Mouse (Mus musculus): Measurements from ENCODE around the gene Epn2. TPM values are rescaled to one million over a fixed set of nuclear protein-coding genes. Genes with fewer than 3 reads are reported as not detected.

The Epn2 gene
- total and polyA plus RNA-seq, 3 experiments: 7.2 to 13.8 (median 10.1) TPM

DNA sequence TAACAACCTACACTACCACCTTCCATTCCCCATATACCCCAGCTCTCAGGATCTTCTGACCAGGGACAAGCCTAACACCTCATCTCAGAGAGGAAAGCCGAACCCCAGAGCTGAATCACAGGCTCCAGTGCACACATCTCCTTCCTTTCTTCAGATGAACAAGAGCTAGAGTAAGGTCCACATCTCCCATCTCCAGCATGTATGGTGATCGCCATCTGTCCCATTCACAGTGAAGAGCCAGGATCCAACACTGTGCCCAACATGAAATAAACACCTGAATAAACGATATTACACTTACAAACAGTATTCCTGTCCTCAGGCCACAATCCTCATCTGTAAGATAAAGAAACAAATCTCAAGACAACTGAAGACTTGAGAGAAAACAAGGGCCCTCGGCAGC, 31.8 kb downstream of the Epn2 start (continued):
- TF ChIP-seq RAD21 (IDR thresholded peaks at IDR 0.05; ENCODE audit: low read depth, low read length): no peak
- no peak for TF ChIP-seq KAT2A (IDR thresholded peaks at IDR 0.05; ENCODE audit: insufficient replicate concordance, low read length)

DNA sequence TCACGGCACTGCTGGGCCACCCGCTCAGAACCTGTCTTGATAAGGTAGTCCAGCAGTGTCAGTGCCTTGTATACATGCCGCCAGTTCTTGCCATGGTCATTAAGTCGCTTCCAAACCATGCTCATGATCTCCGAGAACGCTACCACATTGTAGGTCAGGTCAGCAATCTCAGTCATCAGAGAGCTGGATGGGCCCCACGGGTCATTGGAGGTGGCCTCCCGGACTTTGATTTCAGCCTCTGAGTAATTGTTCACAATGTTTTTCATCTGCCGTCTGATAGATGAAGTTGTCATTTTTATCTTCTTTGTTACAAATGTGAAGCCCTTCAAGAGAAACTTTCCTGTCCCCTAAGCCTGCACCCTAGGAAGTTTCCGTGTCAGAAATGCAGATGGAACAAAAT, 33.0 kb downstream of the Epn2 start:
- dilution Hi-C loops (cut with MboI; ENCODE audit: extremely low pct_ligation_motif_present, extremely low pct_unique_long_range_greater_than_20kb, low sequenced_read_pairs) (no loop called here), in situ Hi-C loops (cut with MboI; ENCODE audit: low pct_ligation_motif_present, low pct_unique_long_range_greater_than_20kb, low sequenced_read_pairs) (no loop called here)
- no peak for DNase-seq (ENCODE audit: extremely low read depth)
- peaks cover 12 to 26% of the 10 kb centered on the region in 2 experiments for H3K36me3 ChIP-seq (replicated peaks in 1 of 2; ENCODE audit: control insufficient read depth in 1 of 2, insufficient read depth in 1 of 2, low read length in 1 of 2)
- H3K9me3 ChIP-seq (replicated peaks; ENCODE audit: low read length): no peaks in the 10 kb centered on the region
- H3K79me2 ChIP-seq (replicated peaks; ENCODE audit: control insufficient read depth, extremely low read depth, insufficient read depth, poor library complexity, severe bottlenecking): no peaks in the 10 kb centered on the region
- H3K27me3 ChIP-seq (replicated peaks): no peaks in the 10 kb centered on the region
- no peak overlapping the region for H3K4me3 ChIP-seq (replicated peaks in 1 of 3; ENCODE audit: low read depth in 2 of 3, low read length in 2 of 3, poor library complexity in 1 of 3)
- H3K27ac ChIP-seq (ENCODE audit: insufficient read depth, low read depth): no peak overlapping the region
- H3K9ac ChIP-seq (ENCODE audit: insufficient read depth, low read depth): no peak overlapping the region
- TF ChIP-seq POLR2A (IDR thresholded peaks at IDR 0.05; ENCODE audit: low read depth, low read length) (no peak), ZKSCAN1 (IDR thresholded peaks at IDR 0.05; ENCODE audit: borderline replicate concordance, low read depth, low read length) (no peak), MAX (IDR thresholded peaks at IDR 0.05; ENCODE audit: low read length) (no peak)
- no peak overlapping the region for H3K4me2 ChIP-seq (ENCODE audit: insufficient read depth, low read depth, poor library complexity, severe bottlenecking)
- no peaks in the 10 kb centered on the region for H3K4me1 ChIP-seq (ENCODE audit: control insufficient read depth in 1 of 2, insufficient read depth in 2 of 2)

DNA sequence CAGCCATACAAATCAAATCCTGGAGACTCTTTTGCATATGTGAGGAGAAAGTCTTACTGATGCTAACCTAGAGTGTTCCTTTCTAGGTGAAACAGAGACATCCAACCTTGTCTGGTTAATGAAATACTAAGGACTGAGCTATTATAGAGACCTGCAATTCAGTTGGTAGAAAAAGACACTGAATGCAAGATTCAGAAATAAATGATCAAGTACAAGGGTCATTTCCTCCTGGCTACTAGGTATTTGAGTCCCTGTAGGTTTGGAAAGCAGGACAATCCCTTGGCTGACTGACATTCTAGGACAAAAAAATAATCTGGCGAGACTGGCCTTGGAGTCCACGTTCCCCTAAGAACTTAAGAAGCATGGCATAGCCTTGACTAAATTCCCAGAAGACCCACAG, 33.9 kb downstream of the Epn2 start:
- in situ Hi-C loops (cut with MboI; ENCODE audit: low pct_ligation_motif_present, low pct_unique_long_range_greater_than_20kb, low sequenced_read_pairs) (no loop called here), dilution Hi-C loops (cut with MboI; ENCODE audit: extremely low pct_ligation_motif_present, extremely low pct_unique_long_range_greater_than_20kb, low sequenced_read_pairs) (no loop called here)
- DNase-seq (ENCODE audit: extremely low read depth): no peak
- Histone ChIP-seq H3K9me3 (replicated peaks; ENCODE audit: low read length) (no peaks in the 10 kb centered on the region), H3K36me3 (replicated peaks in 1 of 2; ENCODE audit: control insufficient read depth in 1 of 2, insufficient read depth in 1 of 2, low read length in 1 of 2) (peaks cover 12 to 31% of the 10 kb centered on the region in 2 experiments), H3K4me3 (replicated peaks in 1 of 3; ENCODE audit: low read depth in 2 of 3, low read length in 2 of 3, poor library complexity in 1 of 3) (no peak overlapping the region), H3K79me2 (replicated peaks; ENCODE audit: control insufficient read depth, extremely low read depth, insufficient read depth, poor library complexity, severe bottlenecking) (no peaks in the 10 kb centered on the region), H3K27ac (ENCODE audit: insufficient read depth, low read depth) (no peak overlapping the region), H3K4me2 (ENCODE audit: insufficient read depth, low read depth, poor library complexity, severe bottlenecking) (no peak overlapping the region), H3K27me3 (replicated peaks) (no peaks in the 10 kb centered on the region), H3K4me1 (ENCODE audit: control insufficient read depth in 1 of 2, insufficient read depth in 2 of 2) (no peaks in the 10 kb centered on the region), H3K9ac (ENCODE audit: insufficient read depth, low read depth) (no peak overlapping the region)
- TF ChIP-seq HCFC1 (IDR thresholded peaks at IDR 0.05; ENCODE audit: low read depth, low read length): no peak
- TF ChIP-seq MXI1 (IDR thresholded peaks at IDR 0.05; ENCODE audit: low read depth, low read length): no peak
- no peak for TF ChIP-seq POLR2AphosphoS2 (IDR thresholded peaks at IDR 0.05; ENCODE audit: low read depth, low read length)
- no peak for TF ChIP-seq POLR2A (IDR thresholded peaks at IDR 0.05; ENCODE audit: low read depth, low read length)
- TF ChIP-seq CHD2 (IDR thresholded peaks at IDR 0.05; ENCODE audit: low read length): no peak
- TF ChIP-seq MAZ (IDR thresholded peaks at IDR 0.05; ENCODE audit: low read depth, low read length): no peak
- no peak for TF ChIP-seq ELF1 (IDR thresholded peaks at IDR 0.05; ENCODE audit: low read depth, low read length)
- no peak for TF ChIP-seq UBTF (IDR thresholded peaks at IDR 0.05; ENCODE audit: low read depth, low read length)
- TF ChIP-seq KAT2A (IDR thresholded peaks at IDR 0.05; ENCODE audit: insufficient replicate concordance, low read length): no peak

DNA sequence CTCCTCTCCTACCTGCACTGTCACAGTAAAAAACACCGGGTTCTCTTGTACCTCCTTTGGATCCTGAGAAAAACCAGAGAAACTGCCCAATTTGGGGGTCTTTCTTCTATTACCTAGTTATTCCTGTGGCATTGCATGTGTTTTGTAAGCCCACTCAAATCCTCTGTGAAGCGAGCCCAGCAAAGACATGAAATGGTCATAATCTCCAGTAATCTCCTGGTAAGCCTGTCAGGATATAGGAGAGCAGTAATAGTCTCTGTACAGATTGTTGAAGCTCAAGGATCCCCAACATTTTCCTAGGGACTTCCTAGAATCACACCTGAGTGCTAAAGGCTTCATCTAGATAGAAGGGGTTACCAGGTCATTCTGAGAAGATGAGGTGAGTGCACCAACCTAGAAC, 38.4 kb downstream of the Epn2 start:
- no peaks in the 10 kb centered on the region for H3K4me1 ChIP-seq (ENCODE audit: control insufficient read depth in 1 of 2, insufficient read depth in 2 of 2)
- in situ Hi-C loops (cut with MboI; ENCODE audit: low pct_ligation_motif_present, low pct_unique_long_range_greater_than_20kb, low sequenced_read_pairs) (no loop called here), dilution Hi-C loops (cut with MboI; ENCODE audit: extremely low pct_ligation_motif_present, extremely low pct_unique_long_range_greater_than_20kb, low sequenced_read_pairs) (no loop called here)
- no peak for DNase-seq (ENCODE audit: extremely low read depth)
- H3K79me2 ChIP-seq (replicated peaks; ENCODE audit: control insufficient read depth, extremely low read depth, insufficient read depth, poor library complexity, severe bottlenecking): no peaks in the 10 kb centered on the region
- TF ChIP-seq USF1 (IDR thresholded peaks at IDR 0.05; ENCODE audit: low read depth, low read length) (no peak), HCFC1 (IDR thresholded peaks at IDR 0.05; ENCODE audit: low read depth, low read length) (no peak), JUND (conservative IDR thresholded peaks at IDR 0.05; ENCODE audit: low read depth, low read length) (no peak), MAFK (IDR thresholded peaks at IDR 0.05; ENCODE audit: insufficient replicate concordance, low read length) (no peak), IRF4 (IDR thresholded peaks at IDR 0.05; ENCODE audit: low read depth, low read length) (no peak), TCF12 (IDR thresholded peaks at IDR 0.05; ENCODE audit: low read depth, low read length) (no peak), CHD1 (IDR thresholded peaks at IDR 0.05; ENCODE audit: low read depth, low read length) (no peak), MYC (IDR thresholded peaks at IDR 0.05; ENCODE audit: low read depth, low read length) (no peak), MAX (IDR thresholded peaks at IDR 0.05; ENCODE audit: low read length) (no peak), ZNF384 (IDR thresholded peaks at IDR 0.05; ENCODE audit: low read depth, low read length) (no peak), ZMIZ1 (IDR thresholded peaks at IDR 0.05; ENCODE audit: low read depth, low read length) (no peak), MAZ (IDR thresholded peaks at IDR 0.05; ENCODE audit: low read depth, low read length) (no peak), SMC3 (IDR thresholded peaks at IDR 0.05; ENCODE audit: low read depth, low read length) (no peak), RAD21 (IDR thresholded peaks at IDR 0.05; ENCODE audit: low read depth, low read length) (no peak), PAX5 (IDR thresholded peaks at IDR 0.05; ENCODE audit: low read length) (no peak), TBP (conservative IDR thresholded peaks at IDR 0.05; ENCODE audit: low read depth, low read length) (no peak), ETS1 (conservative IDR thresholded peaks at IDR 0.05; ENCODE audit: low read depth, low read length) (no peak)
- H3K9me3 ChIP-seq (replicated peaks; ENCODE audit: low read length): no peaks in the 10 kb centered on the region
- no peak overlapping the region for H3K4me3 ChIP-seq (replicated peaks in 1 of 3; ENCODE audit: low read depth in 2 of 3, low read length in 2 of 3, poor library complexity in 1 of 3)
- H3K4me2 ChIP-seq (ENCODE audit: insufficient read depth, low read depth, poor library complexity, severe bottlenecking): no peak overlapping the region
- peaks cover 8 to 41% of the 10 kb centered on the region in 2 experiments for H3K36me3 ChIP-seq (replicated peaks in 1 of 2; ENCODE audit: control insufficient read depth in 1 of 2, insufficient read depth in 1 of 2, low read length in 1 of 2)
- no peak overlapping the region for H3K27ac ChIP-seq (ENCODE audit: insufficient read depth, low read depth)
- H3K9ac ChIP-seq (ENCODE audit: insufficient read depth, low read depth): no peak overlapping the region
- no peaks in the 10 kb centered on the region for H3K27me3 ChIP-seq (replicated peaks)

All from CH12.LX (cell line).